Mouse (Mus musculus): ENCODE data around the gene Eipr1. TPM values are rescaled to one million over a fixed set of nuclear protein-coding genes. Genes with fewer than 3 reads are reported as not detected.
A peak's percentile ranks its signal among the peaks of the same experiment; 100 is the strongest.

The Eipr1 gene
- 31.3 and 36.0 TPM in 2 replicates for polyA plus RNA-seq (2016; fragmentation: Nextera tagmentation; extraction: Ambion mirVana)

GRCm38 (mm10) chr12:28751508-28752263 is at the start of gene Eipr1:
Gene Eipr1 (plus strand): TSS chr12:28751803.
- no peaks in the 10 kb centered on the region for H3K27me3 ChIP-seq (ENCODE audit: insufficient read depth, poor library complexity, severe bottlenecking)
- H3K27ac ChIP-seq = peak within 1 kb of the TSS; percentile 91
- peak; percentile 97 for DNase-seq (ENCODE audit: low spot score)
- 4% methylated on average over 36 of the region's 36 CpGs for WGBS
- H3K4me1 ChIP-seq = peaks cover 34% of the 10 kb centered on the region
- H3K36me3 ChIP-seq = peaks cover 6% of the 10 kb centered on the region
- peak within 1 kb of the TSS; percentile 87 for H3K4me3 ChIP-seq
- H3K9me3 ChIP-seq = no peaks in the 10 kb centered on the region

GRCm38 (mm10) chr12:28704381-28704780 is 47.2 kb upstream of the Eipr1 start:
- H3K27ac ChIP-seq = no peak overlapping the region
- DNase-seq (ENCODE audit: low spot score) = no peak
- no peak overlapping the region for H3K4me3 ChIP-seq
- WGBS = 43% methylated on average over 12 of the region's 12 CpGs
- peaks cover 14% of the 10 kb centered on the region; the same call in 1 of the 2 replicates for H3K36me3 ChIP-seq
- H3K4me1 ChIP-seq = peaks cover 17% of the 10 kb centered on the region
- H3K27me3 ChIP-seq (ENCODE audit: insufficient read depth, poor library complexity, severe bottlenecking) = peaks cover 15% of the 10 kb centered on the region; the same call in 1 of the 2 replicates
- no peaks in the 10 kb centered on the region for H3K9me3 ChIP-seq

GRCm38 (mm10) chr12:28705204-28705603 is 46.4 kb upstream of the Eipr1 start:
- 88% methylated on average over 6 of the region's 6 CpGs for WGBS
- Histone ChIP-seq H3K36me3 (peaks cover 22% of the 10 kb centered on the region), H3K4me3 (no peak overlapping the region), H3K27ac (no peak overlapping the region), H3K27me3 (ENCODE audit: insufficient read depth, poor library complexity, severe bottlenecking) (peaks cover 15% of the 10 kb centered on the region; the same call in 1 of the 2 replicates), H3K4me1 (peaks cover 13% of the 10 kb centered on the region), H3K9me3 (no peaks in the 10 kb centered on the region)
- DNase-seq (ENCODE audit: low spot score) = no peak

GRCm38 (mm10) chr12:28708154-28708553 is 43.4 kb upstream of the Eipr1 start:
- H3K4me1 ChIP-seq = peaks cover 6% of the 10 kb centered on the region
- peaks cover 11% of the 10 kb centered on the region; the same call in 1 of the 2 replicates for H3K27me3 ChIP-seq (ENCODE audit: insufficient read depth, poor library complexity, severe bottlenecking)
- 89% methylated on average over 4 of the region's 4 CpGs for WGBS
- peaks cover 49% of the 10 kb centered on the region for H3K36me3 ChIP-seq
- H3K27ac ChIP-seq = no peak overlapping the region
- no peaks in the 10 kb centered on the region for H3K9me3 ChIP-seq
- H3K4me3 ChIP-seq = no peak overlapping the region
- DNase-seq (ENCODE audit: low spot score) = peak; percentile 61

GRCm38 (mm10) chr12:28710566-28711185 is 40.9 kb upstream of the Eipr1 start:
- 76% methylated on average over 22 of the region's 22 CpGs for WGBS
- Histone ChIP-seq H3K4me1 (no peaks in the 10 kb centered on the region), H3K4me3 (no peak overlapping the region), H3K27me3 (ENCODE audit: insufficient read depth, poor library complexity, severe bottlenecking) (peaks cover 6% of the 10 kb centered on the region; the same call in 1 of the 2 replicates), H3K27ac (no peak overlapping the region), H3K9me3 (no peaks in the 10 kb centered on the region), H3K36me3 (peaks cover 53% of the 10 kb centered on the region)
- DNase-seq (ENCODE audit: low spot score) = no peak

- Histone ChIP-seq H3K4me1 (no peaks in the 10 kb centered on the region), H3K27ac (no peak overlapping the region), H3K9me3 (no peaks in the 10 kb centered on the region), H3K36me3 (peaks cover 56% of the 10 kb centered on the region), H3K27me3 (ENCODE audit: insufficient read depth, poor library complexity, severe bottlenecking) (no peaks in the 10 kb centered on the region), H3K4me3 (no peak overlapping the region)
- WGBS = 81% methylated on average over 24 of the region's 24 CpGs
- no peak for DNase-seq (ENCODE audit: low spot score)
Observed at GRCm38 (mm10) chr12:28714822-28715632, 36.6 kb upstream of the Eipr1 start.

- Histone ChIP-seq H3K36me3 (peaks cover 57% of the 10 kb centered on the region), H3K4me1 (no peaks in the 10 kb centered on the region)
- 82% methylated on average over 2 of the region's 2 CpGs for WGBS
Observed at GRCm38 (mm10) chr12:28717066-28717465, 34.5 kb upstream of the Eipr1 start.

GRCm38 (mm10) chr12:28718106-28718505 is 33.5 kb upstream of the Eipr1 start:
- H3K27ac ChIP-seq = no peak overlapping the region
- DNase-seq (ENCODE audit: low spot score) = no peak
- H3K4me3 ChIP-seq = no peak overlapping the region
- no peaks in the 10 kb centered on the region for H3K4me1 ChIP-seq
- H3K36me3 ChIP-seq = peaks cover 57% of the 10 kb centered on the region
- no peaks in the 10 kb centered on the region for H3K27me3 ChIP-seq (ENCODE audit: insufficient read depth, poor library complexity, severe bottlenecking)
- 93% methylated on average over 2 of the region's 2 CpGs for WGBS
- H3K9me3 ChIP-seq = no peaks in the 10 kb centered on the region

More at GRCm38 (mm10) chr12:28717066-28717465, 34.5 kb upstream of the Eipr1 start:
- no peak for DNase-seq (ENCODE audit: low spot score)
- no peak overlapping the region for H3K4me3 ChIP-seq
- H3K9me3 ChIP-seq = no peaks in the 10 kb centered on the region
- H3K27me3 ChIP-seq (ENCODE audit: insufficient read depth, poor library complexity, severe bottlenecking) = no peaks in the 10 kb centered on the region
- no peak overlapping the region for H3K27ac ChIP-seq

- Histone ChIP-seq H3K4me1 (no peaks in the 10 kb centered on the region), H3K27me3 (ENCODE audit: insufficient read depth, poor library complexity, severe bottlenecking) (no peaks in the 10 kb centered on the region), H3K4me3 (no peak overlapping the region), H3K27ac (no peak overlapping the region), H3K9me3 (no peaks in the 10 kb centered on the region), H3K36me3 (peaks cover 56% of the 10 kb centered on the region)
- WGBS = 82% methylated on average over 3 of the region's 3 CpGs
- no peak for DNase-seq (ENCODE audit: low spot score)
Observed at GRCm38 (mm10) chr12:28724366-28724765, 27.2 kb upstream of the Eipr1 start.

- WGBS = 82% methylated on average over 4 of the region's 4 CpGs
- Histone ChIP-seq H3K27ac (no peak overlapping the region), H3K36me3 (peaks cover 53% of the 10 kb centered on the region), H3K9me3 (no peaks in the 10 kb centered on the region), H3K4me3 (no peak overlapping the region), H3K4me1 (no peaks in the 10 kb centered on the region), H3K27me3 (ENCODE audit: insufficient read depth, poor library complexity, severe bottlenecking) (no peaks in the 10 kb centered on the region)
- DNase-seq (ENCODE audit: low spot score) = no peak
Observed at GRCm38 (mm10) chr12:28726204-28726603, 25.4 kb upstream of the Eipr1 start.

GRCm38 (mm10) chr12:28727061-28727460 is 24.5 kb upstream of the Eipr1 start:
- H3K4me3 ChIP-seq = no peak overlapping the region
- no peaks in the 10 kb centered on the region for H3K4me1 ChIP-seq
- H3K9me3 ChIP-seq = no peaks in the 10 kb centered on the region
- 90% methylated on average over 5 of the region's 5 CpGs for WGBS
- no peaks in the 10 kb centered on the region for H3K27me3 ChIP-seq (ENCODE audit: insufficient read depth, poor library complexity, severe bottlenecking)
- peaks cover 51% of the 10 kb centered on the region for H3K36me3 ChIP-seq
- DNase-seq (ENCODE audit: low spot score) = no peak
- no peak overlapping the region for H3K27ac ChIP-seq

GRCm38 (mm10) chr12:28732631-28733030 is 19.0 kb upstream of the Eipr1 start:
- peaks cover 67% of the 10 kb centered on the region for H3K36me3 ChIP-seq
- no peaks in the 10 kb centered on the region for H3K4me1 ChIP-seq
- 94% methylated on average over 8 of the region's 8 CpGs for WGBS
- H3K4me3 ChIP-seq = no peak overlapping the region
- no peaks in the 10 kb centered on the region for H3K9me3 ChIP-seq
- no peaks in the 10 kb centered on the region for H3K27me3 ChIP-seq (ENCODE audit: insufficient read depth, poor library complexity, severe bottlenecking)
- H3K27ac ChIP-seq = no peak overlapping the region
- no peak for DNase-seq (ENCODE audit: low spot score)

Measured in heart, embryonic 10.5 days (tissue).